Comparison of ENCODE assay signal across 13 mouse cellular contexts in genomic region chr8:122461473-122462148, GRCm38 (mm10). TPM values are rescaled to one million over a fixed set of nuclear protein-coding genes. Genes with fewer than 3 reads are reported as not detected.
DNase-seq lines count a peak whose midpoint lies in the region; ATAC-seq and TF ChIP-seq lines count a peak whose summit lies in the region.
"Had no signal": no experiment of that assay in that cellular context is flagged by ENCODE, and none has a peak within 500 bp of the region (broad histone marks: within the 10 kb centered on the region; RNA-seq: fewer than 3 reads in every experiment).

No protein-coding gene starts in this region.

- H3K79me2 ChIP-seq in MEL (ENCODE audit: control insufficient read depth, insufficient read depth, low read length, poor library complexity), result no peaks in the 10 kb centered on the region

- peaks cover 25% of the 10 kb centered on the region for H3K4me1 ChIP-seq in kidney, embryonic 15.5 days
- peaks cover 2 to 32% of the 10 kb centered on the region in 2 experiments; a peak in 3 of 4 replicates for H3K4me1 ChIP-seq in MEL (ENCODE audit: control insufficient read depth in 1 of 2, insufficient read depth in 2 of 2, low read length in 2 of 2)
- H3K4me1 ChIP-seq in neural tube, embryonic 15.5 days, result peaks cover 17% of the 10 kb centered on the region
- peaks cover 30% of the 10 kb centered on the region for H3K4me1 ChIP-seq in midbrain, embryonic 10.5 days

- H3K27me3 ChIP-seq in kidney, embryonic 15.5 days, result peaks cover 64% of the 10 kb centered on the region
- H3K27me3 ChIP-seq in MEL (ENCODE audit: control insufficient read depth in 1 of 2, insufficient read depth in 2 of 2, low read length in 2 of 2), result no peaks in the 10 kb centered on the region; a peak in 1 of 4 replicates
- H3K27me3 ChIP-seq in neural tube, embryonic 15.5 days (replicated peaks), result peaks cover 60% of the 10 kb centered on the region
- peaks cover 66% of the 10 kb centered on the region for H3K27me3 ChIP-seq in midbrain, embryonic 10.5 days (ENCODE audit: low read depth, poor library complexity, severe bottlenecking)

- peaks cover 14% of the 10 kb centered on the region for H3K36me3 ChIP-seq in kidney, embryonic 15.5 days
- peaks cover 0 to 8% of the 10 kb centered on the region in 2 experiments; a peak in 2 of 4 replicates for H3K36me3 ChIP-seq in MEL (ENCODE audit: control insufficient read depth in 1 of 2, insufficient read depth in 2 of 2, low read length in 2 of 2)
- H3K36me3 ChIP-seq in neural tube, embryonic 15.5 days, result peaks cover 14% of the 10 kb centered on the region
- H3K36me3 ChIP-seq in midbrain, embryonic 10.5 days, result peaks cover 7% of the 10 kb centered on the region

- ATAC-seq in kidney, embryonic 15.5 days (replicated peaks; ENCODE audit: low FRiP score), result no peak
- no peak for ATAC-seq in neural tube, embryonic 15.5 days (ENCODE audit: low FRiP score)
- ATAC-seq: forebrain, embryonic 15.5 days had no signal

- H3K9me3 ChIP-seq in kidney, embryonic 15.5 days (replicated peaks), result no peaks in the 10 kb centered on the region
- no peaks in the 10 kb centered on the region for H3K9me3 ChIP-seq in MEL (replicated peaks; ENCODE audit: insufficient read depth, low read length)
- no peaks in the 10 kb centered on the region for H3K9me3 ChIP-seq in neural tube, embryonic 15.5 days (replicated peaks)
- H3K9me3 ChIP-seq in midbrain, embryonic 10.5 days (replicated peaks), result no peaks in the 10 kb centered on the region
- H3K9me3 ChIP-seq: forebrain, embryonic 15.5 days; heart, embryonic 15.5 days had no signal

- TF ChIP-seq RAD21 in MEL (IDR thresholded peaks at IDR 0.05; ENCODE audit: low read depth, low read length), result no peak

- no peak overlapping the region; the same call in 1 of the 2 replicates for H3K27ac ChIP-seq in kidney, embryonic 15.5 days
- no peak overlapping the region for H3K27ac ChIP-seq in MEL (ENCODE audit: control insufficient read depth, low read depth, low read length)
- no peak overlapping the region for H3K27ac ChIP-seq in neural tube, embryonic 15.5 days (replicated peaks)
- H3K27ac ChIP-seq in midbrain, embryonic 10.5 days (replicated peaks), result no peak overlapping the region
- H3K27ac ChIP-seq: forebrain, embryonic 15.5 days; heart, embryonic 15.5 days; stomach, postnatal 0 days had no signal

- 0 out of 2 replicates have a peak overlapping the region, but pooled peaks have one; percentile 63 for H3K4me2 ChIP-seq in kidney, embryonic 15.5 days
- H3K4me2 ChIP-seq in neural tube, embryonic 15.5 days, result no peak overlapping the region

- H3K4me3 ChIP-seq in kidney, embryonic 15.5 days (replicated peaks), result no peak overlapping the region
- no peak overlapping the region for H3K4me3 ChIP-seq in MEL (ENCODE audit: control insufficient read depth in 1 of 2, insufficient read depth in 1 of 2, low read depth in 2 of 2, low read length in 2 of 2)
- H3K4me3 ChIP-seq in neural tube, embryonic 15.5 days (replicated peaks), result no peak overlapping the region
- no peak overlapping the region for H3K4me3 ChIP-seq in midbrain, embryonic 10.5 days

- WGBS in kidney, embryonic 15.5 days, result 58% methylated on average over 11 of the region's 11 CpGs
- WGBS in neural tube, embryonic 15.5 days, result 60% methylated on average over 11 of the region's 11 CpGs
- WGBS in midbrain, embryonic 10.5 days, result 64% methylated on average over 11 of the region's 11 CpGs

- no peak for TF ChIP-seq EP300 in MEL (IDR thresholded peaks at IDR 0.05; ENCODE audit: low read depth in 1 of 2, low read length in 2 of 2)

- TF ChIP-seq CTCF in MEL (IDR thresholded peaks at IDR 0.05 in 2 of 3, conservative IDR thresholded peaks at IDR 0.05 in 1 of 3; ENCODE audit: control insufficient read depth in 1 of 3, insufficient read depth in 1 of 3, low read depth in 2 of 3, low read length in 3 of 3, poor library complexity in 1 of 3, severe bottlenecking in 1 of 3), result no peak

- no peak overlapping the region for H3K9ac ChIP-seq in kidney, embryonic 15.5 days
- no peak overlapping the region for H3K9ac ChIP-seq in MEL (ENCODE audit: control insufficient read depth, low read depth, low read length, poor library complexity, severe bottlenecking)
- H3K9ac ChIP-seq in neural tube, embryonic 15.5 days (replicated peaks), result no peak overlapping the region
- H3K9ac ChIP-seq: forebrain, embryonic 15.5 days had no signal

- no peak for DNase-seq in kidney, postnatal 4 days
- DNase-seq in 3T3-L1 (ENCODE audit: low read depth, low spot score), result peak; percentile 87
- DNase-seq in MEL (ENCODE audit: low read depth, low spot score), result peak; percentile 23
- peak; percentile 49 to 91 for DNase-seq in left cerebral cortex, adult 8-10 months (ENCODE audit: low spot score in 2 of 2)
- no peak for DNase-seq in adrenal gland, postnatal 25 days
- no peak for DNase-seq in midbrain, embryonic 10.5 days (ENCODE audit: low spot score)

- no peak for TF ChIP-seq POLR2A in MEL (IDR thresholded peaks at IDR 0.05; ENCODE audit: control insufficient read depth in 1 of 2, insufficient read depth in 1 of 2, low read depth in 1 of 2, low read length in 2 of 2, poor library complexity in 1 of 2)

TF ChIP-seq in MEL, 35 proteins besides CTCF, POLR2A, EP300 and RAD21:
- TF ChIP-seq KAT2A (conservative IDR thresholded peaks at IDR 0.05; ENCODE audit: low read depth, low read length) (no peak), NRF1 (IDR thresholded peaks at IDR 0.05; ENCODE audit: insufficient read depth, low read depth, low read length, poor library complexity, severe bottlenecking) (no peak), ETS1 (IDR thresholded peaks at IDR 0.05; ENCODE audit: low read depth, low read length) (no peak), BHLHE40 (IDR thresholded peaks at IDR 0.05; ENCODE audit: borderline replicate concordance, low read depth, low read length) (no peak), MXI1 (IDR thresholded peaks at IDR 0.05; ENCODE audit: low read depth, low read length) (no peak), RCOR1 (IDR thresholded peaks at IDR 0.05; ENCODE audit: low read depth, low read length) (no peak), CHD1 (IDR thresholded peaks at IDR 0.05; ENCODE audit: low read depth, low read length) (no peak), ELF1 (IDR thresholded peaks at IDR 0.05; ENCODE audit: low read depth, low read length) (no peak), MYB (IDR thresholded peaks at IDR 0.05; ENCODE audit: low read depth, low read length) (no peak)

RNA-seq across cellular contexts. Expression of gene Snai3, which starts 1.1 kb away (rescaled TPM):
- 0.34 and 0.78 TPM in 2 replicates for polyA plus RNA-seq in kidney, embryonic 15.5 days (2015; fragmentation: Nextera tagmentation; extraction: Ambion mirVana)
- not detected in 2 replicates for total RNA-seq in MEL (2012; rRNA removed)
- under 1 TPM in 1 of 2 experiments, not detected in 1; 0.06 TPM for polyA plus RNA-seq in MEL (2012; ENCODE audit: insufficient read depth in 1 of 2, insufficient read length in 2 of 2, low read depth in 1 of 2, low replicate concordance in 2 of 2, missing spikeins in 1 of 2)
- total RNA-seq in left cerebral cortex, adult 8-10 months (2022), result under 1 TPM; 0.59 to 0.80 (median 0.75) TPM
- 0.12 and 1.1 TPM in 2 replicates for polyA plus RNA-seq in neural tube, embryonic 15.5 days (2015; fragmentation: Nextera tagmentation; extraction: Ambion mirVana)
- total RNA-seq in adrenal gland, postnatal 25 days (2021), result not detected in 2 replicates
- polyA plus RNA-seq in midbrain, embryonic 10.5 days (2016; fragmentation: Nextera tagmentation; extraction: Ambion mirVana), result 0.07 TPM in 1 of 2 replicates, not detected in the other
- total RNA-seq: liver, adult 2 months; megakaryocyte-erythroid progenitor cell, adult 5-6 weeks had no signal
- polyA plus RNA-seq: forebrain, embryonic 15.5 days had no signal

RNA-seq across cellular contexts. Expression of gene Rnf166, which starts 14.3 kb away (rescaled TPM):
- 37.7 and 39.8 TPM in 2 replicates for polyA plus RNA-seq in kidney, embryonic 15.5 days (2015; fragmentation: Nextera tagmentation; extraction: Ambion mirVana)
- total RNA-seq in MEL (2012; rRNA removed), result 12.0 and 18.6 TPM in 2 replicates
- 10 to 100 TPM in 1 of 2 experiments, not detected in 1; 37.7 TPM for polyA plus RNA-seq in MEL (2012; ENCODE audit: insufficient read depth in 1 of 2, insufficient read length in 2 of 2, low read depth in 1 of 2, low replicate concordance in 2 of 2, missing spikeins in 1 of 2)
- total RNA-seq in left cerebral cortex, adult 8-10 months (2022), result 10 to 100 TPM; 33.2 to 39.7 (median 37.7) TPM
- polyA plus RNA-seq in neural tube, embryonic 15.5 days (2015; fragmentation: Nextera tagmentation; extraction: Ambion mirVana), result 34.9 and 36.8 TPM in 2 replicates
- total RNA-seq in adrenal gland, postnatal 25 days (2021), result 65.3 and 66.5 TPM in 2 replicates
- polyA plus RNA-seq in midbrain, embryonic 10.5 days (2016; fragmentation: Nextera tagmentation; extraction: Ambion mirVana), result 31.7 and 35.6 TPM in 2 replicates

RNA-seq across cellular contexts. Expression of gene Ctu2, which starts 14.3 kb away (rescaled TPM):
- polyA plus RNA-seq in kidney, embryonic 15.5 days (2015; fragmentation: Nextera tagmentation; extraction: Ambion mirVana), result 48.6 and 55.7 TPM in 2 replicates
- total RNA-seq in MEL (2012; rRNA removed), result 44.4 and 57.4 TPM in 2 replicates
- 10 to 100 TPM in 1 of 2 experiments, not detected in 1; 44.0 TPM for polyA plus RNA-seq in MEL (2012; ENCODE audit: insufficient read depth in 1 of 2, insufficient read length in 2 of 2, low read depth in 1 of 2, low replicate concordance in 2 of 2, missing spikeins in 1 of 2)
- total RNA-seq in left cerebral cortex, adult 8-10 months (2022), result 10 to 100 TPM; 21.3 to 27.5 (median 22.6) TPM
- polyA plus RNA-seq in neural tube, embryonic 15.5 days (2015; fragmentation: Nextera tagmentation; extraction: Ambion mirVana), result 66.2 and 80.2 TPM in 2 replicates
- total RNA-seq in adrenal gland, postnatal 25 days (2021), result 20.6 and 24.7 TPM in 2 replicates
- polyA plus RNA-seq in midbrain, embryonic 10.5 days (2016; fragmentation: Nextera tagmentation; extraction: Ambion mirVana), result 71.5 and 72.6 TPM in 2 replicates

RNA-seq across cellular contexts. Expression of gene Mvd, which starts 18.4 kb away (rescaled TPM):
- 32.7 and 37.5 TPM in 2 replicates for polyA plus RNA-seq in kidney, embryonic 15.5 days (2015; fragmentation: Nextera tagmentation; extraction: Ambion mirVana)
- total RNA-seq in MEL (2012; rRNA removed), result 20.6 and 20.8 TPM in 2 replicates
- polyA plus RNA-seq in MEL (2012; ENCODE audit: insufficient read depth in 1 of 2, insufficient read length in 2 of 2, low read depth in 1 of 2, low replicate concordance in 2 of 2, missing spikeins in 1 of 2), result 10 to 100 TPM in 1 of 2 experiments, not detected in 1; 25.5 TPM
- 10 to 100 TPM; 22.5 to 32.0 (median 29.1) TPM for total RNA-seq in left cerebral cortex, adult 8-10 months (2022)
- polyA plus RNA-seq in neural tube, embryonic 15.5 days (2015; fragmentation: Nextera tagmentation; extraction: Ambion mirVana), result 65.9 and 73.2 TPM in 2 replicates
- 53.6 and 78.3 TPM in 2 replicates for total RNA-seq in adrenal gland, postnatal 25 days (2021)
- 60.3 and 60.7 TPM in 2 replicates for polyA plus RNA-seq in midbrain, embryonic 10.5 days (2016; fragmentation: Nextera tagmentation; extraction: Ambion mirVana)

RNA-seq across cellular contexts. Expression of gene Cyba, which starts 28.9 kb away (rescaled TPM):
- polyA plus RNA-seq in kidney, embryonic 15.5 days (2015; fragmentation: Nextera tagmentation; extraction: Ambion mirVana), result 310 and 320 TPM in 2 replicates
- 299 and 344 TPM in 2 replicates for total RNA-seq in MEL (2012; rRNA removed)
- polyA plus RNA-seq in MEL (2012; ENCODE audit: insufficient read depth in 1 of 2, insufficient read length in 2 of 2, low read depth in 1 of 2, low replicate concordance in 2 of 2, missing spikeins in 1 of 2), result 100 to 1,000 TPM; 321 to 338 TPM
- 10 to 100 TPM in 3 of 4 experiments, 1 to 10 TPM in 1; 9.7 to 38.7 (median 16.8) TPM for total RNA-seq in left cerebral cortex, adult 8-10 months (2022)
- 46.0 and 94.9 TPM in 2 replicates for polyA plus RNA-seq in neural tube, embryonic 15.5 days (2015; fragmentation: Nextera tagmentation; extraction: Ambion mirVana)
- total RNA-seq in adrenal gland, postnatal 25 days (2021), result 25.4 and 27.0 TPM in 2 replicates
- polyA plus RNA-seq in midbrain, embryonic 10.5 days (2016; fragmentation: Nextera tagmentation; extraction: Ambion mirVana), result 75.8 and 80.9 TPM in 2 replicates

Comparison
In these comparisons a context has a peak if more than half of its experiments do, and no peak if none do; other contexts are left out.
1. DNase-seq: peak in 3T3-L1 (single experiment), MEL (single experiment) and left cerebral cortex, adult 8-10 months (2 of 2); none in kidney, postnatal 4 days (0 of 2), adrenal gland, postnatal 25 days (single experiment) and midbrain, embryonic 10.5 days (single experiment).